Mouse (Mus musculus): ENCODE measurements at regions not wholly inside any gene's neighbourhood (a gene's known extent, or its start where the extent isn't known, plus 50 kb on each side); places are given as distances from the start of the nearest gene placed in this dataset.

DNA sequence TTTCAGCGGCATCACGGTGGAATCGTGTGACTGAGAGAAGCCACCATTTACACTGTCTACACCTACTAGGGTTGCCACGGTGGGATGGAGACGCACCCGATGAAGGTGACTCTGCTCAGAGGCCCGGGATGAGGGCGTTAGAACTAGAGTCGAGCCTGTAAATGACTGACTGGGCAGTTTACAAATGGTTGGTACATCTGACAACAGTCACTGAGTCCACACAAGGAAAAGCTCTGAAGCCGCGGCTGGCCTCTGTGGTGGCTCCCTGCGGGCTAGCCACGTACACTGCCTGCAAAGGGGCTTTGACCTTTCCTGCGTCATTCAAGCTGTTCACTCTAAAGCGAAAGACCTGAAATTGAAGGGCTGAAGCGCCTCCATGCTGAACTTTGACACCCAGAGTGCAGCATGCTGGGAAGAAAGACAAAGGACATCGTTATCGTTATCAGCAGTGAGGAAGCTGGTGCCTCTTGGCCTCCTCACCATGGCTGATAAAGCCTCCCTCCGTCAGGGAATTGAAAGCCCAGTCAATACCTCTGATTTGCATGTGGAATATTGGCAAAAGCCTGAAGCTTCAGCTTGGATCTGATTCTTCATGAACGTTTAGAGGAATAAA, 462.1 kb upstream of the Arglu1 start:
- no peak for DNase-seq (ENCODE audit: low spot score in 2 of 2)

DNA sequence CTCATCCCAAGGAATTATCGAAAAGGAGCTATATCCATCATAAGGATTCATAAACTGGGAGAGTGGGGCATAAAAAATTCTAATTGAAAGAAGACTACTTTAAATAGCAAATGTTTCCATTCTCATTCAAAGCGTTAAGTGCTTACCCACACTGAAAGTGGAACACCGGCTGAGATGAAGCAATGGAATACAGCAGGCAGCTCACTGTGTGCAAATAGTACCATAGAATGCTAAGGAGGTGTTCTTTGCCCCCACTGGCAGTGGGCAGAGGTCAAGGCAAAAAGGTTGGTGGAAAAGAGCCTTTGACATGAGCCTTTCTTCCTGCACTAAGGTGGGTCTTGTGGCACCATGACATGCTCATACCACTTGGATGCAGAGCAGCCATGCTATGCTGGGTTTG, 454.0 kb upstream of the Arglu1 start:
- DNase-seq (ENCODE audit: low spot score in 2 of 2), result no peak

DNA sequence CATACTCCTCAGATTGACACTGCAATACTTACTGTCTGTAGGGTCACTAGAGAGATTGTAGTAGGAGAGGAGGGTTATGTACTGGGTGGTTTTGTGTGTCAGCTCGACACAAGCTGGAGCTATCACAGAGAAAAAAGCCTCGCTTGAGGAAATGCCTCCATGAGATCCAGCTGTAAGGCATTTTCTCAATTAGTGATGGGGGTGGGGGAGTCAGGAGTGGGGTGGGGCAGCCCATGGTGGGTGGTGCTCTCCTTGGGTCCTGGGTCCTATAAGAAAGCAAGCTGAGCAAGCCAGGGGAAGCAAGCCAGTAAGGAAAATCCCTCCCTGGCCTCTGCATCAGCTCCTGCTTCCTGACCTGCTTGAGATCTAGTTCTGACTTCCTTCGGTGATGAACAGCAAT, 449.5 kb upstream of the Arglu1 start:
- no peak for DNase-seq (ENCODE audit: low spot score in 2 of 2)

DNA sequence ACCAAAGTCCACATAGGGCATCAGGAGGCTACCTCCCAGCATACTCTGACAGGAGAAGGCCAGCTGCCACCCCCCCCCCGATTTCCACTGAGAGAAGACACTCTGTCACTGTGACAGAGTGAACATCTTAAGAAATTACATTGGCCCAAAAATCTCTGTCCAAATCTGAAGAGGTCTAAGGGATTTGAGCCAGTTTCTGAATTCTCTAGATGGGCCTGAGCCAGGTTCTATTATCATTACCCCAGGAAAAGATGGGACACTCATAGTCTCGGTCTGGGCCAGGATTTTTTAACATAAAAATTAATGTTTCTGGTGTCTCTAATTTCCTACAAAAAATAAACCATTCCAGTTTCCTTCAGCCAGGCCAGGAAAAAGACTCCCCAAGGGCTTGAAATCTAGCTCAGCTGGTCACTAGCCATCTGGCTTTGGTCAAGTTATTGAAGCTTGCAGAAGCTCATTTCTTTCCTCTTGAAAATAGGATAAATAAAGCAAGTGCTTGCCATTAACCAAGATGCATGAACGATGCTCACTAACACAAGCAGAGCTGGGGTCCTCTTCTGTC, 448.8 kb upstream of the Arglu1 start:
- DNase-seq (ENCODE audit: low spot score in 2 of 2), result no peak

DNA sequence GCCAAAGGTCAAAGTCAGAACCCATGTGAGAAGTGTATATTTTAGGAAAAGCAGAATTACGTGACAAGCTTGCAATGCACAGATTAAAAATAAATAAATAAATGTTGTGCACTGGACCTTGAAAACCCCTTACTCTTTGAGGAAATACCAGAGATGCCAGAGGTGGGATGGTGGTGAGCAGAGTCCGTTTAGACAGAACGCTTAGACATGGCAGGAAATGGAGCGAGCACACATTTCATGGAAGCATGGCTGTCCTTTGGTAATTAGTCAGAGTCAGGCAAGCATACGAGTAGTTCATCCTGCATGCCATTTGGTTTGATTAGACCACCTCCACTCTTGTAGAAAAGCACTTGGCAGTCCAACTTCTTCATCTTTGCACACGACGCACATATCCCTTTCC, 443.4 kb upstream of the Arglu1 start:
- no peak for DNase-seq (ENCODE audit: low spot score in 2 of 2)

- no peak for DNase-seq (ENCODE audit: low spot score in 2 of 2)
Observed at GRCm38 (mm10) chr8:9132612-9133218, 442.4 kb upstream of the Arglu1 start.

- DNase-seq (ENCODE audit: low spot score in 2 of 2), result no peak
Observed at GRCm38 (mm10) chr8:9131249-9131648, 440.9 kb upstream of the Arglu1 start.

DNA sequence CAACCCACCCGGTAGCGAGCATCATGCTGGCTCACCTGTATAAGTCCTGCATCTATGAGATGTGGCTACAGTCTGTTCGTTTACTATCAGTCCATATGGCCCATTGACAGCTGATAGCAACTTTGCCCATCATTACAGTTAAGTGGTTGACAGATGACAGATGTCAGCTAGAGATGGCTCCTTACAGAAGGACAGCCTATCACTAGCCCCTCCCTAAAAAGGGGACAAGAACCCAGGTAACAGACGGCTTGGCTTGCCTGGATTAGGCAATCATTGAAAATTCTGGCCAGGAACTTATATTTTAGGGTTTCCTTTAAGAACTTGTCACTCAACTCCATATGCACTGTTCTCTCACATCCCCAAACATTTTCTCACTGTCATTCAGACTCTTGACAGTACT, 434.2 kb upstream of the Arglu1 start:
- no peak for DNase-seq (ENCODE audit: low spot score in 2 of 2)

DNA sequence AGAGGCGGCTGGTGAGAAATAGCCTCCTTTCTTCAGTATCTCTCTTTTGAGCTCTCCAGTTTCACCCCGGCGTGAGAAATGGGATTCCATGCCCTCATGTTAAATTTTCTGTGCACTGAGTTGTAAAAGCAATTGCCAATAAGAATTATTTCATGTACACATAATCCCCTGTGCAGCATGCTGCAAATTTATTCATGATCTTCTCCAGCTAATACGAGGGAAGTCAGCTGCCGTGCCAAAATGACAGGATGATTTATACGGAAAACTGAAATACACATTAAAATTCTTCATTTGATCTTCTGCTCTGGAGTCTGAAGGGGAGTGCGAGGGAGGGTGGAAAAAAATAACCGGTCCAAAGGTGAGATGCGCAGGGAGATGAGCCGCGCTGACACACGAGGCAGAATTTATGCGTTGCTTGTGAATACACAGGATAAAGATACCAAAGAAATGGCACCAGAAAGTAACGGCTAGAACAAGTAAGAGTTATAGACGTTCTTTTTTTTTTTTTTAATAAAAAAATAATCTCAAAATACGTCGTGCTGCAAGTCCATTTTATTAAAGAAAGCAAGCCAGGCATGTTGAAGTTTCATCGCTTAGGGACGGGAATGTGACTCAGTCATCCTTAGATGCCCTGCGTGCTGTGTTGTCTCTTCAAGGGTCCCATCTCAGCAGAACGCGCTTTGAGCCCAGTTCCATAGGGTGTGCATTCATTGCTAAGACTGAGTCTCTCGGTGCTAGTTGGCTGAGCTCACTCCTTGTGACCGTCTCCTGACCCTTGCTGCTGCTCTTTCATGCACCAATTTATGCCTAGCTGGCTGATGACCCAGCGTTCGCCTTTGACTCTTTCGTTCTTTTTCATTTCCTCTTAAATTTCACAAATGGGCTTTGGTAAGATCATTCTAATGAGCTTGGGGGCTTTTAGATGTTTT, 427.8 kb upstream of the Arglu1 start:
- DNase-seq (ENCODE audit: low spot score in 2 of 2), result no peak

DNA sequence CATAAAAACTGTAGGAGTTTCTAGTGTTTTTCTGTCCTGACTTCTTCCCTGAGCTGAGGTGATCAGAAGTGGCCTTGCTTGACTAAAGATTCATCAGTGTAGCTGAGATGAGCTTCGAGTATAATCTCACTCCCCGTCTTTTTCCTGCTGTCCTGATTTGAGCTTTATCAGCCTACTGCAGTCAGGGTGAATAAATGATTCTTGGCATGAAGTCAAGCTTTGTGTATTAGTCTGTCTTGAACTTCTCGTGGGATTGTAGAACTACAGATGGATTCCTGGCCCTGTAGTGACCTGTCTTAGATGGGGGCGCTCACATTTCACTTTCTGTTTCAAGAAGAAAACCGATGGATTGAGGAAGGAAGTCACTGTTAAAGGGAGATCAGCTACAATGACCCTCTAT, 405.7 kb upstream of the Arglu1 start:
- no peak for DNase-seq (ENCODE audit: low spot score in 2 of 2)

DNA sequence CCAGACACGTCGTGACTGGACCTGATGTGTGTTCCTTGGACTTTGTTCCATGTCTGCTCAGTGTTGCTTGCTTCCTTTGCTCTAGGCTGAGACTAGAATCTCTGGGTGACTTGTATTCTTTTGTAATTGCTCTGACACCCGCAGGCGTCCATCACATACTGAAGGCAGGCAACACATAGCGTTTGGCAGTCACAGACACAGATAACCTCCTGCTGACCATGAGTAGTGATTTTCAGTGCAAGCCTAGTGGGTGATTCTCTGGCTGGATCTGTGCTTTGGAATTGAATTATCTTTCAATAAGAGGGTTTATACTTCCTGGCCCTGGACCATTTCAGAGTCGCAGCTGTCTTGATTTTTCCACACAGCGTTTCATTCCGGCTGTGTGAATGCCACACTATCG, 403.7 kb upstream of the Arglu1 start:
- no peak for DNase-seq (ENCODE audit: low spot score in 2 of 2)

DNA sequence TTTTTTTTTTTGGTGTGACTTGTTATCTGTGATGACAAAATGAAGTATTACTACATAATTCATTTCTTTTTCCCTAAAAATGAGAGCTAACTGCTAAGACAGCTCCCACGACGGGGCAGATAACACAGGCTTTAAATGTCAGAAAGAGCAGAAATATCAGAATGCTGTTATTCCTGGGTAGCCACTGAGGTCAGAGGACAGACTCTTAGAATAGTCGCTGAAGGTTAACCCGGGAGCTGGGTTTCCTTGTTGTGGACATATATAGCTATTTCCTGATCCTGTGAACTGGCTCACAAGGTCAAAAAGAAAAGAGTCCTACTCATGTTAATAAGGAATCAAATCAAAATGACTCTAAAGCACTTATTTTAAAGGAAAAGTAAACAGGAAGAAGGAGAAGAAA, 403.0 kb upstream of the Arglu1 start:
- no peak for DNase-seq (ENCODE audit: low spot score in 2 of 2)

DNA sequence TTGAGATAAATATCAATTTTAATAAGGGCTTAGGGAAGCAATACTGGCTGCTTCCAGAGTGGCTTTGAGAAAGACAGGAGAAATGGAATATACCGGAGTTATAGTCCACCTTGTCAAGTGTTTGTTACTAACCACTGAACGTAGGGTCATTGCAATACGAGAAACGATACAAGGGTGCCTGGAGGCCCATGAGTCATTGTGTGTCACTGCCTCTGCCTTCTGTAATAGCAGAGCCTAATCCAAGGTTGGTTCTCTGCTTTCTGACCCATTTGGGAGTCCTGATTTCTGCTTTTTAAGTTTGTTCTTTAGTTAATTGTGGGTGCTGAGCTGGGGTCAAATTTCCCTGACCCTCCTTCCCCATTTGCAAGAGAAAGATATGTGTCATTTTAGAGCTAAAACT, 382.4 kb upstream of the Arglu1 start:
- DNase-seq (ENCODE audit: low spot score in 2 of 2), result no peak

DNA sequence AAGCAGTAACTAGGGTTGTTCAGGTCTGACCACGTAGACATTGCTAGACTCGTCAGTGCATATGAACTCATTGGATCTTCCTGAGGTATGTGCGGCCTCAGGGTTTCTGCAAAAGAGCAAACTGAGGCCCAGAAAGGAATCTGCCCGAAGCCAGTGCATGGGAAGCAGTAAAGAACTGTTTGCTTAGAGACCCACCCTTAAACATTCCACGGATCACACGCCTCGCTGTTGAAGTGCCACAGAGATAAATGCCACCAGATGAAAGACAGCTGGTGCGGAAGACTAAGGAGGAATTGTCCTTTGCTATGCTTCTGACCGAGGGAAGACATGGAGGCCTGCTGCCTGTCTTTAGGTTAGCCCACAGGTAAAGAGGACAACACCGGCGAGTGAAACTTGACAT, 382.0 kb upstream of the Arglu1 start:
- DNase-seq (ENCODE audit: low spot score in 2 of 2), result no peak

- no peak for DNase-seq (ENCODE audit: low spot score in 2 of 2)
Observed at GRCm38 (mm10) chr8:9070953-9071352, 380.6 kb upstream of the Arglu1 start.

GRCm38 (mm10) chr8:9069845-9070244, 379.5 kb upstream of the Arglu1 start:
- no peak for DNase-seq (ENCODE audit: low spot score in 2 of 2)

DNA sequence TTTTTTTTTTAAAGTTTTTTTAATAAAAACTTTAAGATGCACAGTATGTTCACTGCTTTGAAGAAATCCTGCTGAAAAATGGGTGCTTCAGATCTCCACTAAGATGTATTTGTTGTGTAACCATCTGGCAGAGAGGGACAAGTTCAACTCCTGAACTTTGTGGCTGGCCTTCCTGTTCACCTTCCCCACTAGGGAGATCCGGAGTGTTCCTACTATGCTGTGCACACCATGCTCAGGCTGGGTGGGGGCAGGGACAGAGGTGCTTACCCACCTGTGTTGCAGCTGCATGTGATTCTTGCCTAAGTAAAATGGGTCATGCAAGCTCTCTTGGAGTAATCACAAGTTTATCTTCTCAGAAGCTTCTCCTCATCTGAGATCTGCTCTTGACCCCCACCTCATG, 377.4 kb upstream of the Arglu1 start:
- no peak for DNase-seq (ENCODE audit: low spot score in 2 of 2)

GRCm38 (mm10) chr8:9060166-9060565, 369.8 kb upstream of the Arglu1 start:
- DNase-seq (ENCODE audit: low spot score in 2 of 2), result no peak

DNA sequence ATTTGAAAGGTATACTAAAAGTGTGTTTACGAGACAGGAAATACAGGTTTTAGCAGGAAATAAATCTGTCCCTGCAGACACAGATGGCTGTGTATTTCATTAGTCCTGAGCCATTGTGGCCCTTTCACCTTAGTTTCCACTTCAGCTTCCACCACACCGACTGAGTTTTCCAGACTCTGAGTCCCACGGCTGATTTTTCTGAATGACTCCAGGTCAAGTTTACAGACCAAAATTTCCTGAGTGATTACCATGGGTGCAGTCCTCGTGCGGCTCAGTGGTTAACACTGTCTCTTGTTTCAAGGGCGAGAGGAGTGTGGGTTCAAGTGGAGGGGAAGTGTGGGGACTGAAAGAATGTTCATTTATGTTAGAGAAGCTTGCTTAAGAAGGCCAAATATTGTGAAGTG, 365.1 kb upstream of the Arglu1 start:
- no peak for DNase-seq (ENCODE audit: low spot score in 2 of 2)

DNA sequence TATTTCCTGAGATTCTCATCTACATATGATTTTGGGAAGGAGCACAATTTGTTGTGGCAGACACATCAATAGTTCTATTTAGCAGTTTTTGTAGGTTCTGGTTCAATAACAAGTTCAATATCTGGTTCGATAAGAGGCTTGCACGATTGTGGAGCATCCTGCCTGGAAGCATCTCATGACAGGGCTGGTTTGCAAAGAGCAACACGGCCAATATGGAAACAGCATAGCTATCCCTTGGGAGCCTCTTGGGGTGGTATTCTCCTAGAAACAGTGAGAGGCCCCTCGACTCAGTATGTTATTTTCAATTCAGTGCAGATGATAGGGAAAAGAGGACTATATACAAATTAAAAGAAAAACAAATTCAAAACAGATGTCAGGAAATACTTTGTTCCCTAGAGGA, 364.5 kb upstream of the Arglu1 start:
- DNase-seq (ENCODE audit: low spot score in 2 of 2), result no peak

GRCm38 (mm10) chr8:9051699-9052098, 361.4 kb upstream of the Arglu1 start:
- no peak for DNase-seq (ENCODE audit: low spot score in 2 of 2)

DNA sequence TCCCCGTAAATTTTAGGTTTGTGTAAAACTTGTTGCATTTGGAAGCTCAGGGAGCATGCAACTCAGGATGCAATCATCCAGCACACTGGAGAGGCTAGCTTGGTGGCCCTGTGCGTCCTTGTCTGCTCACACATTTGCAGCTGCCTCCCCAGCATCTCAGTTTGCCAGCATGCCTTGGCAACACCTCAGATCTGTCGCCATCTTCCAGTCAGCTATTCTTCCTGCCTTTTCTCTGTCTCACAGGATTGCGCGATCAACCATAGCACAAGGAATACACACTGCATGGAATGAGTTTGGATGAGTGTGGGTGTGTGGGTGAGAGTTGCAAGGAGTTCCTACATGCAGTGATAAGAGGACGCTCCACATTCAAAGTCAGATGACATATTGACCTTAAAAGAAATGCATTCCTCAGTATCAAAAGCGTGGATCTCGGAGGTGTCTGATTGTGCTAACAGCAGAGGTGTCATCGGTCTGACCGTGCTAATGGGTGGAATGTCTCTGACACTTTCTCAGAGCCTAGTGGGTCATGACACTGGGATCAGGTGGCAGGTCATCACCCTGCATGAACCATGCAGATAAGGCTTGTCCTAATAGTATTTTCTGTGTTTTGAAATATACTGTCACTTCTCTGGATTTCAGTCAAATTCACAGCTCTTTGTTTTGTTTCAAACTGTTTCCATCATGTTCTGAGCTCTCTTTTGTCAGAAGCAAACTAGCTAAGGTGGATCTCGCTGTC, 360.6 kb upstream of the Arglu1 start:
- no peak for DNase-seq (ENCODE audit: low spot score in 2 of 2)
